Mouse (Mus musculus) kidney, adult 2 months (tissue): ENCODE measurements at regions not wholly inside any gene's neighbourhood (a gene's known extent, or its start where the extent isn't known, plus 50 kb on each side); places are given as distances from the start of the nearest gene placed in this dataset.

Source experiments
- CTCF ChIP-seq: fragments of 200-500 bp; conservative IDR thresholded peaks from 2 replicates; pipeline ENCODE4 v1.5.1; 2011; ENCODE audit warnings: low read depth, mild to moderate bottlenecking, control low read depth, low read length, moderate library complexity, mixed read lengths; ENCODE audit not compliant: insufficient read depth, insufficient read length
- POLR2A ChIP-seq: fragments of 200-500 bp; IDR thresholded peaks from one replicate; pipeline ENCODE4 v1.6.1; 2011; ENCODE audit warnings: low read depth, low read length, control low read depth

GRCm38 (mm10) chr13:69373816-69374142 is 159.8 kb upstream of the Nsun2 start:
- TF ChIP-seq CTCF (no peak), POLR2A (no peak)
